Mouse (Mus musculus): ENCODE results near the gene Dis3. TPM values are rescaled to one million over a fixed set of nuclear protein-coding genes. Genes with fewer than 3 reads are reported as not detected.
A peak's percentile ranks its signal among the peaks of the same experiment; 100 is the strongest.

Dis3 gene
- total and polyA plus RNA-seq, 3 experiments = 33.9 to 92.6 (median 69.4) TPM

- H3K4me3 ChIP-seq (replicated peaks in 1 of 3; ENCODE audit: low read depth in 2 of 3, low read length in 2 of 3, poor library complexity in 1 of 3) = peak overlapping the region; percentile 73 to 99 (median 96)
- dilution Hi-C loops (cut with MboI; ENCODE audit: extremely low pct_ligation_motif_present, extremely low pct_unique_long_range_greater_than_20kb, low sequenced_read_pairs) = no loop called here
- DNase-seq (ENCODE audit: extremely low read depth) = peak; percentile 44
- H3K36me3 ChIP-seq (replicated peaks in 1 of 2; ENCODE audit: control insufficient read depth in 1 of 2, insufficient read depth in 1 of 2, low read length in 1 of 2) = peaks cover 53 to 69% of the 10 kb centered on the region in 2 experiments
- H3K9me3 ChIP-seq (replicated peaks; ENCODE audit: low read length) = no peaks in the 10 kb centered on the region
- H3K79me2 ChIP-seq (replicated peaks; ENCODE audit: control insufficient read depth, extremely low read depth, insufficient read depth, poor library complexity, severe bottlenecking) = peaks cover 37% of the 10 kb centered on the region
- in situ Hi-C loops (cut with MboI; ENCODE audit: low pct_ligation_motif_present, low pct_unique_long_range_greater_than_20kb, low sequenced_read_pairs) = no loop called here
- no peaks in the 10 kb centered on the region for H3K27me3 ChIP-seq (replicated peaks)
- peak overlapping the region; percentile 88 for H3K9ac ChIP-seq (ENCODE audit: insufficient read depth, low read depth)
- H3K27ac ChIP-seq (ENCODE audit: insufficient read depth, low read depth) = no peak overlapping the region
- peaks cover 7 to 19% of the 10 kb centered on the region in 2 experiments; a peak in 3 of 4 replicates for H3K4me1 ChIP-seq (ENCODE audit: control insufficient read depth in 1 of 2, insufficient read depth in 2 of 2)
- peak overlapping the region; percentile 66 for H3K4me2 ChIP-seq (ENCODE audit: insufficient read depth, low read depth, poor library complexity, severe bottlenecking)
- TF ChIP-seq SIN3A (IDR thresholded peaks at IDR 0.05; ENCODE audit: low read length) (peak; percentile 3; the same call in 1 of the 2 replicates), RAD21 (IDR thresholded peaks at IDR 0.05; ENCODE audit: low read depth, low read length) (no peak), TBP (conservative IDR thresholded peaks at IDR 0.05; ENCODE audit: low read depth, low read length) (0 out of 2 replicates have a peak, but pooled peaks have one; percentile 46), MAZ (IDR thresholded peaks at IDR 0.05; ENCODE audit: low read depth, low read length) (peak; percentile 34; the same call in 1 of the 2 replicates), ZNF384 (IDR thresholded peaks at IDR 0.05; ENCODE audit: low read depth, low read length) (peak; percentile 23; the same call in 1 of the 2 replicates), ELF1 (IDR thresholded peaks at IDR 0.05; ENCODE audit: low read depth, low read length) (peak; percentile 38; the same call in 1 of the 2 replicates), HCFC1 (IDR thresholded peaks at IDR 0.05; ENCODE audit: low read depth, low read length) (peak; percentile 74), ZKSCAN1 (IDR thresholded peaks at IDR 0.05; ENCODE audit: borderline replicate concordance, low read depth, low read length) (no peak)
These were observed 507 bp upstream of the Dis3 start for GRCm38 (mm10) chr14:99099967-99100587.

- TF ChIP-seq USF2 (conservative IDR thresholded peaks at IDR 0.05; ENCODE audit: low read depth, low read length) (no peak), KAT2A (IDR thresholded peaks at IDR 0.05; ENCODE audit: insufficient replicate concordance, low read length) (no peak), PAX5 (IDR thresholded peaks at IDR 0.05; ENCODE audit: low read length) (no peak), RAD21 (IDR thresholded peaks at IDR 0.05; ENCODE audit: low read depth, low read length) (no peak), CHD1 (IDR thresholded peaks at IDR 0.05; ENCODE audit: low read depth, low read length) (no peak), JUND (conservative IDR thresholded peaks at IDR 0.05; ENCODE audit: low read depth, low read length) (no peak)
- H3K79me2 ChIP-seq (replicated peaks; ENCODE audit: control insufficient read depth, extremely low read depth, insufficient read depth, poor library complexity, severe bottlenecking) = 0 out of 2 replicates have a peak, but pooled peaks cover 2% of the 10 kb centered on the region
- no peak overlapping the region for H3K4me2 ChIP-seq (ENCODE audit: insufficient read depth, low read depth, poor library complexity, severe bottlenecking)
- H3K27me3 ChIP-seq (replicated peaks) = no peaks in the 10 kb centered on the region
- dilution Hi-C loops (cut with MboI; ENCODE audit: extremely low pct_ligation_motif_present, extremely low pct_unique_long_range_greater_than_20kb, low sequenced_read_pairs) (no loop called here), in situ Hi-C loops (cut with MboI; ENCODE audit: low pct_ligation_motif_present, low pct_unique_long_range_greater_than_20kb, low sequenced_read_pairs) (no loop called here)
- DNase-seq (ENCODE audit: extremely low read depth) = no peak
- no peak overlapping the region for H3K9ac ChIP-seq (ENCODE audit: insufficient read depth, low read depth)
- H3K9me3 ChIP-seq (replicated peaks; ENCODE audit: low read length) = no peaks in the 10 kb centered on the region
- H3K36me3 ChIP-seq (replicated peaks in 1 of 2; ENCODE audit: control insufficient read depth in 1 of 2, insufficient read depth in 1 of 2, low read length in 1 of 2) = peaks cover 54 to 91% of the 10 kb centered on the region in 2 experiments
- H3K4me3 ChIP-seq (replicated peaks in 1 of 3; ENCODE audit: low read depth in 2 of 3, low read length in 2 of 3, poor library complexity in 1 of 3) = no peak overlapping the region
- no peak overlapping the region for H3K27ac ChIP-seq (ENCODE audit: insufficient read depth, low read depth)
- no peaks in the 10 kb centered on the region for H3K4me1 ChIP-seq (ENCODE audit: control insufficient read depth in 1 of 2, insufficient read depth in 2 of 2)
These were observed 10.6 kb downstream of the Dis3 start for GRCm38 (mm10) chr14:99088947-99089346.
